Mouse (Mus musculus): ENCODE results near the gene Mgarp.

Gene Mgarp

GRCm38 (mm10) chr3:51340552-51341267 lies 55.8 kb downstream of the Mgarp start, which contains the start of gene Elf2:
Elf2 (minus strand) TSS chr3:51340663.
- no peak for DNase-seq (ENCODE audit: extremely low read depth, low read depth, low spot score)

- no peak for DNase-seq (ENCODE audit: extremely low read depth, low read depth, low spot score)
These were observed 56.6 kb downstream of the Mgarp start for GRCm38 (mm10) chr3:51339734-51340551.

- no peak for DNase-seq (ENCODE audit: extremely low read depth, low read depth, low spot score)
These were observed 57.2 kb downstream of the Mgarp start for GRCm38 (mm10) chr3:51339378-51339733.

All from fat pad, adult 2 months (tissue).